Mouse (Mus musculus): ENCODE data around the gene Morf4l2.

DNA sequence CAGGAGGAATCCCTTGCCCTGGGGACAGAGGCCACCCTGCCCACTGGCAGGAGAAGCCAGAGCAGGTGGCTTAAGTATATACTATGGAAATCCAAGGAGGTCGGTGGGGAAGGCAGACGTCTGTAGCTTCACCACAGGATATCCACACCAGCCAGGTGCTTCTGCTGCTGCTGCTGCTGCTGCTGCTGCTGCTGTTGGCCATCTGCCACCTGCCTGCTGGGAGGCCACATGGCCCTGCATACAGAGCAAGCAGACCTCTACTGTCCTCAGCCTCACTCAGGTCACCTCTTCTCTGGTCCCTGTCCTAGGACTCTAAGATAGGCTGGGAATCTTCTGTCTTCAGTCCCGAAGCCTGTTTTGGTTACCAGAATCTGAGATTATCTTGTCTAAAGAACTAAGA lies 34.6 kb upstream of the Morf4l2 start:
- TF ChIP-seq CTCF (IDR thresholded peaks at IDR 0.05; ENCODE audit: control insufficient read depth, insufficient read depth, insufficient read length) (no peak), FOSL1 (IDR thresholded peaks at IDR 0.05; ENCODE audit: insufficient read depth, low read length, poor library complexity, severe bottlenecking) (no peak), MAX (IDR thresholded peaks at IDR 0.05) (no peak), USF1 (IDR thresholded peaks at IDR 0.05; ENCODE audit: low read depth) (no peak)
